Comparison of ENCODE assay signal across 8 mouse cellular contexts in genomic region chr10:103235707-103236459, GRCm38 (mm10). TPM values are rescaled to one million over a fixed set of nuclear protein-coding genes. Genes with fewer than 3 reads are reported as not detected.
DNase-seq lines count a peak whose midpoint lies in the region; ATAC-seq and TF ChIP-seq lines count a peak whose summit lies in the region.

Gene Lrriq1, minus strand, starts transcription at chr10:103236322.

- intact Hi-C loops in heart, adult 2 months (cut with DNase I) = no loop called here
- intact Hi-C loops in heart, postnatal 25 days (cut with DNase I) = no loop called here

- peak in 1 of 2 experiments; percentile 4 for DNase-seq in heart, adult 2 months
- no peak for DNase-seq in heart, postnatal 25 days (ENCODE audit: low spot score)
- DNase-seq in layer of hippocampus, adult 9-10 months (ENCODE audit: low spot score) = peak; percentile 70
- DNase-seq in lung, adult 18-20 months = peak; percentile 46 to 62
- DNase-seq in ovary, postnatal 10 days (ENCODE audit: low spot score) = peak; percentile 3
- DNase-seq in spleen, postnatal 14 days (ENCODE audit: low spot score in 2 of 2) = no peak

- TF ChIP-seq POLR2A in heart, adult 2 months (IDR thresholded peaks at IDR 0.05; ENCODE audit: insufficient read depth, low read depth, low read length) = no peak

- TF ChIP-seq EP300 in heart, adult 2 months (IDR thresholded peaks at IDR 0.05; ENCODE audit: insufficient read depth, low read depth, low read length) = no peak

- no peak within 1 kb of the TSS for H3K27ac ChIP-seq in heart, adult 2 months
- no peak within 1 kb of the TSS for H3K27ac ChIP-seq in embryonic facial prominence, embryonic 13.5 days

- peak within 1 kb of the TSS; percentile 72 for H3K4me2 ChIP-seq in embryonic facial prominence, embryonic 13.5 days

- 5% methylated on average over 25 of the region's 25 CpGs for WGBS in heart, adult 2 months
- WGBS in embryonic facial prominence, embryonic 13.5 days = 6% methylated on average over 25 of the region's 25 CpGs

- no peak within 1 kb of the TSS for H3K9ac ChIP-seq in heart, adult 2 months (ENCODE audit: low read depth, low read length)
- peak within 1 kb of the TSS; percentile 66 for H3K9ac ChIP-seq in embryonic facial prominence, embryonic 13.5 days

- H3K4me3 ChIP-seq in heart, adult 2 months = peak within 1 kb of the TSS; percentile 22; the same call in 1 of the 2 replicates
- peak within 1 kb of the TSS; percentile 63 for H3K4me3 ChIP-seq in embryonic facial prominence, embryonic 13.5 days

- peak; percentile 89 for ATAC-seq in embryonic facial prominence, embryonic 13.5 days (ENCODE audit: insufficient number of reproducible peaks, insufficient read depth, low FRiP score, low TSS enrichment, low read depth)
- peak; percentile 95 to 96 for ATAC-seq in hematopoietic stem cell, adult 5-6 weeks (replicated peaks in 1 of 2; ENCODE audit: insufficient read depth in 1 of 2, low FRiP score in 2 of 2, low TSS enrichment in 1 of 2, low read depth in 1 of 2, poor library complexity in 2 of 2, severe bottlenecking in 2 of 2)

- H3K4me1 ChIP-seq in heart, adult 2 months (ENCODE audit: control insufficient read depth, insufficient read depth, low read length) = no peaks in the 10 kb centered on the region
- peaks cover 4% of the 10 kb centered on the region; the same call in 1 of the 2 replicates for H3K4me1 ChIP-seq in embryonic facial prominence, embryonic 13.5 days

- H3K79me2 ChIP-seq in heart, adult 2 months (replicated peaks; ENCODE audit: control insufficient read depth, insufficient read depth, low read length) = no peaks in the 10 kb centered on the region

- no peaks in the 10 kb centered on the region for H3K27me3 ChIP-seq in heart, adult 2 months (ENCODE audit: control insufficient read depth, insufficient read depth, low read length)
- peaks cover 4% of the 10 kb centered on the region; the same call in 1 of the 2 replicates for H3K27me3 ChIP-seq in embryonic facial prominence, embryonic 13.5 days

- H3K36me3 ChIP-seq in heart, adult 2 months (ENCODE audit: control insufficient read depth, insufficient read depth, low read length) = no peaks in the 10 kb centered on the region
- no peaks in the 10 kb centered on the region for H3K36me3 ChIP-seq in embryonic facial prominence, embryonic 13.5 days

- TF ChIP-seq CTCF in heart, adult 2 months (IDR thresholded peaks at IDR 0.05) = no peak

- no peaks in the 10 kb centered on the region for H3K9me3 ChIP-seq in embryonic facial prominence, embryonic 13.5 days

RNA-seq across cellular contexts. Expression of gene Lrriq1, which starts in this region (rescaled TPM):
- total RNA-seq in heart, adult 2 months (2021) = not detected
- 0.12 TPM in 1 of 2 replicates, not detected in the other for polyA plus RNA-seq in heart, adult 2 months (2012; rRNA removed)
- total RNA-seq in heart, postnatal 25 days (2021) = not detected
- polyA plus RNA-seq in embryonic facial prominence, embryonic 13.5 days (2015; fragmentation: Nextera tagmentation; extraction: Ambion mirVana) = 10.3 and 16.7 TPM in 2 replicates
- not detected in 2 replicates for total RNA-seq in hematopoietic stem cell, adult 5-6 weeks (2017)

Comparison
In these comparisons a context has a peak if more than half of its experiments do, and no peak if none do; other contexts are left out.
1. RNA of gene Lrriq1 (polyA plus RNA-seq): 10.3 to 16.7 TPM in embryonic facial prominence, embryonic 13.5 days; 0.12 TPM in heart, adult 2 months; every median in the first group is over 10 times any median in the second.
2. Peak in ATAC-seq in hematopoietic stem cell, adult 5-6 weeks; RNA of the gene not detected or under 1 TPM.
3. DNase-seq: peak in layer of hippocampus, adult 9-10 months (single experiment), lung, adult 18-20 months (2 of 2) and ovary, postnatal 10 days (single experiment); none in heart, postnatal 25 days (single experiment) and spleen, postnatal 14 days (0 of 2).